28 mouse cellular contexts compared by ENCODE assay signal in genomic region chr2:166423132-166423660, GRCm38 (mm10).
DNase-seq lines count a peak whose midpoint lies in the region; ATAC-seq and TF ChIP-seq lines count a peak whose summit lies in the region.
"Had no signal": no experiment of that assay in that cellular context is flagged by ENCODE, and none has a peak within 500 bp of the region (broad histone marks: within the 10 kb centered on the region; RNA-seq: fewer than 3 reads in every experiment).

No protein-coding gene starts in this region.

- H3K4me2 ChIP-seq in forebrain, embryonic 13.5 days: no peak overlapping the region
- H3K4me2 ChIP-seq in forebrain, embryonic 15.5 days (replicated peaks): no peak overlapping the region
- no peak overlapping the region for H3K4me2 ChIP-seq in midbrain, embryonic 11.5 days
- no peak overlapping the region for H3K4me2 ChIP-seq in midbrain, embryonic 15.5 days
- H3K4me2 ChIP-seq: heart, embryonic 12.5 days; kidney, embryonic 15.5 days; limb, embryonic 12.5 days; liver, embryonic 15.5 days; lung, embryonic 14.5 days; neural tube, embryonic 15.5 days had no signal

- DNase-seq in midbrain, embryonic 11.5 days (ENCODE audit: low spot score, missing footprints): no peak
- DNase-seq in 3T3-L1 (ENCODE audit: low read depth, low spot score): peak; percentile 24
- DNase-seq in ovary, postnatal 36 days (ENCODE audit: low spot score): no peak
- DNase-seq in urinary bladder, postnatal 4 days (ENCODE audit: low spot score in 2 of 2): no peak
- DNase-seq: adrenal gland, postnatal 36 days; cerebellum, adult 2 months; cerebellum, postnatal 14 days; gastrocnemius, adult 2 months; heart, adult 2 months; heart, postnatal 4 days; kidney, adult 18-20 months; kidney, postnatal 25 days; lung, embryonic 14.5 days; lung, postnatal 14 days; right cerebral cortex, postnatal 25 days; thymus, adult 18-20 months; thymus, postnatal 25 days had no signal

- H3K9ac ChIP-seq in forebrain, embryonic 13.5 days: no peak overlapping the region
- H3K9ac ChIP-seq in forebrain, embryonic 15.5 days (replicated peaks): no peak overlapping the region
- no peak overlapping the region for H3K9ac ChIP-seq in midbrain, embryonic 11.5 days (ENCODE audit: low read length)
- H3K9ac ChIP-seq in midbrain, embryonic 15.5 days: no peak overlapping the region
- H3K9ac ChIP-seq: heart, embryonic 12.5 days; kidney, embryonic 15.5 days; limb, embryonic 12.5 days; liver, embryonic 15.5 days; lung, embryonic 14.5 days; neural tube, embryonic 15.5 days had no signal

- 0 out of 2 replicates have a peak, but pooled peaks have one; percentile 33 for ATAC-seq in forebrain, embryonic 13.5 days
- ATAC-seq in forebrain, embryonic 15.5 days (replicated peaks): no peak
- ATAC-seq in midbrain, embryonic 11.5 days (ENCODE audit: low FRiP score): peak; percentile 65; the same call in 1 of the 2 replicates
- ATAC-seq in midbrain, embryonic 15.5 days (replicated peaks): no peak

- no peaks in the 10 kb centered on the region for H3K36me3 ChIP-seq in forebrain, embryonic 13.5 days (ENCODE audit: poor library complexity, severe bottlenecking)
- H3K36me3 ChIP-seq in forebrain, embryonic 15.5 days: no peaks in the 10 kb centered on the region
- H3K36me3 ChIP-seq in midbrain, embryonic 11.5 days (ENCODE audit: control insufficient read depth, insufficient read depth, low read length): no peaks in the 10 kb centered on the region
- no peaks in the 10 kb centered on the region for H3K36me3 ChIP-seq in midbrain, embryonic 15.5 days (replicated peaks)
- H3K36me3 ChIP-seq: heart, embryonic 12.5 days; kidney, embryonic 15.5 days; limb, embryonic 12.5 days; liver, embryonic 15.5 days; neural tube, embryonic 15.5 days had no signal

- WGBS in forebrain, embryonic 13.5 days: 19% methylated on average over 6 of the region's 6 CpGs
- WGBS in forebrain, embryonic 15.5 days: 21% methylated on average over 6 of the region's 6 CpGs
- WGBS in midbrain, embryonic 11.5 days: 29% methylated on average over 6 of the region's 6 CpGs
- WGBS in midbrain, embryonic 15.5 days: 14% methylated on average over 6 of the region's 6 CpGs

- H3K4me3 ChIP-seq in forebrain, embryonic 13.5 days: no peak overlapping the region
- no peak overlapping the region for H3K4me3 ChIP-seq in forebrain, embryonic 15.5 days
- H3K4me3 ChIP-seq in midbrain, embryonic 11.5 days (ENCODE audit: low read depth, low read length): no peak overlapping the region
- H3K4me3 ChIP-seq in midbrain, embryonic 15.5 days: no peak overlapping the region
- H3K4me3 ChIP-seq in embryonic fibroblast, embryonic 13.5 days (ENCODE audit: insufficient read depth, low read length): no peak overlapping the region
- H3K4me3 ChIP-seq: gastrocnemius, adult 2 months; heart, adult 2 months; heart, embryonic 12.5 days; kidney, embryonic 15.5 days; limb, embryonic 12.5 days; liver, embryonic 15.5 days; myocyte; neural tube, embryonic 15.5 days had no signal

- peaks cover 32% of the 10 kb centered on the region for H3K4me1 ChIP-seq in forebrain, embryonic 13.5 days
- H3K4me1 ChIP-seq in forebrain, embryonic 15.5 days: no peaks in the 10 kb centered on the region
- peaks cover 20% of the 10 kb centered on the region for H3K4me1 ChIP-seq in midbrain, embryonic 11.5 days (ENCODE audit: control insufficient read depth, insufficient read depth, low read length)
- peaks cover 31% of the 10 kb centered on the region for H3K4me1 ChIP-seq in midbrain, embryonic 15.5 days
- peaks cover 22% of the 10 kb centered on the region for H3K4me1 ChIP-seq in embryonic fibroblast, embryonic 13.5 days (ENCODE audit: control insufficient read depth, insufficient read depth, low read length)
- H3K4me1 ChIP-seq: liver, embryonic 15.5 days had no signal

- no peak overlapping the region for H3K27ac ChIP-seq in forebrain, embryonic 13.5 days
- no peak overlapping the region for H3K27ac ChIP-seq in forebrain, embryonic 15.5 days (replicated peaks)
- no peak overlapping the region for H3K27ac ChIP-seq in midbrain, embryonic 11.5 days (ENCODE audit: low read depth, low read length)
- H3K27ac ChIP-seq in midbrain, embryonic 15.5 days: no peak overlapping the region; the same call in 1 of the 2 replicates
- H3K27ac ChIP-seq in embryonic fibroblast, embryonic 13.5 days (ENCODE audit: insufficient read depth, low read length): peak overlapping the region; percentile 20; the same call in 1 of the 2 replicates
- H3K27ac ChIP-seq: gastrocnemius, adult 2 months; heart, adult 2 months; kidney, embryonic 15.5 days; limb, embryonic 12.5 days; liver, embryonic 15.5 days; neural tube, embryonic 15.5 days; stomach, postnatal 0 days had no signal

- TF ChIP-seq POLR2A in embryonic fibroblast, embryonic 13.5 days (IDR thresholded peaks at IDR 0.05; ENCODE audit: low read depth, low read length): no peak

- no peak for TF ChIP-seq CTCF in embryonic fibroblast, embryonic 13.5 days (IDR thresholded peaks at IDR 0.05; ENCODE audit: borderline replicate concordance, insufficient read depth, low read length)

- H3K27me3 ChIP-seq in forebrain, embryonic 13.5 days: peaks cover 47% of the 10 kb centered on the region
- H3K27me3 ChIP-seq in forebrain, embryonic 15.5 days: no peaks in the 10 kb centered on the region; the same call in 1 of the 2 replicates
- peaks cover 2% of the 10 kb centered on the region; the same call in 1 of the 2 replicates for H3K27me3 ChIP-seq in midbrain, embryonic 11.5 days (ENCODE audit: control insufficient read depth, insufficient read depth, low read length)
- peaks cover 7% of the 10 kb centered on the region for H3K27me3 ChIP-seq in midbrain, embryonic 15.5 days (replicated peaks)
- H3K27me3 ChIP-seq: heart, embryonic 12.5 days; limb, embryonic 12.5 days; liver, embryonic 15.5 days; neural tube, embryonic 15.5 days had no signal

- H3K9me3 ChIP-seq in forebrain, embryonic 13.5 days (replicated peaks): no peaks in the 10 kb centered on the region
- no peaks in the 10 kb centered on the region for H3K9me3 ChIP-seq in forebrain, embryonic 15.5 days
- no peaks in the 10 kb centered on the region for H3K9me3 ChIP-seq in midbrain, embryonic 11.5 days (ENCODE audit: control insufficient read depth, low read length)
- H3K9me3 ChIP-seq in midbrain, embryonic 15.5 days: no peaks in the 10 kb centered on the region
- H3K9me3 ChIP-seq: kidney, embryonic 15.5 days; limb, embryonic 12.5 days; liver, embryonic 15.5 days; neural tube, embryonic 15.5 days had no signal

Comparison
In these comparisons a context has a peak if more than half of its experiments do, and no peak if none do; other contexts are left out.
1. ATAC-seq: peak in forebrain, embryonic 13.5 days (single experiment) and midbrain, embryonic 11.5 days (single experiment); none in forebrain, embryonic 15.5 days (single experiment) and midbrain, embryonic 15.5 days (single experiment).